Mouse (Mus musculus) stomach, embryonic 16.5 days (tissue): Measurements from ENCODE around the gene Acoxl. TPM values are rescaled to one million over a fixed set of nuclear protein-coding genes. Genes with fewer than 3 reads are reported as not detected.

Experiments
- ATAC-seq: fragments of 200-750 bp; cut with Nextera tagmentation; 2 replicates; pipeline ENCODE4 v1.8.0; 2017; ENCODE audit warnings: moderate number of reproducible peaks, moderate TSS enrichment; ENCODE audit not compliant: insufficient read depth, low FRiP score
- H3K27ac ChIP-seq: fragments of 300-500 bp; sonication (generic); 2 replicates; pipeline ENCODE4 v1.5.1; 2014; ENCODE audit warnings: low read length
- H3K27me3 ChIP-seq: fragments of 300-500 bp; sonication (generic); 2 replicates; pipeline ENCODE4 v1.6.1; 2014; ENCODE audit warnings: low read length, control low read depth, mixed read lengths; ENCODE audit not compliant: control insufficient read depth, insufficient read depth
- H3K36me3 ChIP-seq: fragments of 300-500 bp; sonication (generic); 2 replicates; pipeline ENCODE4 v1.6.1; 2014; ENCODE audit warnings: low read length; ENCODE audit not compliant: control insufficient read depth, insufficient read depth
- H3K4me1 ChIP-seq: fragments of 300-500 bp; sonication (generic); 2 replicates; pipeline ENCODE4 v1.6.1; 2014; ENCODE audit warnings: low read length, control low read depth, mixed read lengths; ENCODE audit not compliant: control insufficient read depth, insufficient read depth
- H3K4me2 ChIP-seq: fragments of 300-500 bp; sonication (generic); 2 replicates; pipeline ENCODE4 v1.6.1; 2014; ENCODE audit warnings: low read depth, low read length, mixed read lengths
- H3K4me3 ChIP-seq: fragments of 300-500 bp; sonication (generic); replicated peaks from 2 replicates; pipeline ENCODE4 v1.5.1; 2014; ENCODE audit warnings: mild to moderate bottlenecking, low read length
- H3K9ac ChIP-seq: fragments of 300-500 bp; sonication (generic); 2 replicates; pipeline ENCODE4 v1.6.1; 2014; ENCODE audit warnings: low read length
- H3K9me3 ChIP-seq: fragments of 300-500 bp; sonication (generic); replicated peaks from 2 replicates; pipeline ENCODE4 v1.6.1; 2016; ENCODE audit warnings: low read length, control low read depth; ENCODE audit not compliant: control insufficient read depth
- whole genome bisulfite sequencing: fragments of 180-500 bp; shearing (Covaris S2); extraction: QIAGEN DNeasy Blood & Tissue Kit; methylation state at CpG from one replicate; pipeline ENCODE4 v1.1.7; 2014; 5-methylcytosine and 5-hydroxymethylcytosine counted together
- polyA plus RNA-seq: library from polyadenylated mRNA; unstranded; fragments of >200 nt; fragmentation: Nextera tagmentation; extraction: Ambion mirVana; gene quantifications from 2 replicates; pipeline ENCODE4 v1.2.1, GENCODE M21; 2015

The Acoxl gene
- polyA plus RNA-seq, result 0.04 and 0.09 TPM in 2 replicates

DNA sequence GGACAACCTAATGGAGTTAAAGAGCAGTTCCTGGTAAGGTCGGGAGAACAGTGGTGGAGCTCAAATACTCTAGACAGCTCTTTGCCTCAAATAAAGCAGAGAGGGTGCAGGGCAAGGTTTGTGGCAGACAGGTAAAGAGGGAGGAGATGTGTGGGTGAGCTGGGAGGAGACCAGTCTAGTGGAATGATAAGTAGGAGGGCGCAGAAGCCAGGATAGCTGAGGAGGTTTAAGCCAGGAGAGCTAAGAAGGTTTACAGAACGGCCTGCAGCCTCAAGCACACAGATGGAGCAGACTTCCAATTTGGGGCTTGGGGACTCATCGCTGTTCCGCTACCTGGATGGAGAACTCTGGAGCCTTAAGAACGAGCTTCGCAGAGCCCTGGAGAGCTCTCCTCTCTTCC, at the start of gene Acoxl:
Gene Acoxl (plus strand): TSS at position 301 of the 400 bp plus-strand sequence.
- Histone ChIP-seq H3K4me2 (no peak within 1 kb of the TSS), H3K9me3 (no peaks in the 10 kb centered on the region), H3K9ac (no peak within 1 kb of the TSS), H3K27ac (no peak within 1 kb of the TSS), H3K4me3 (no peak within 1 kb of the TSS), H3K4me1 (no peaks in the 10 kb centered on the region), H3K36me3 (no peaks in the 10 kb centered on the region), H3K27me3 (peaks cover 14% of the 10 kb centered on the region; the same call in 1 of the 2 replicates)
- WGBS, result 62% methylated on average over 7 of the region's 7 CpGs
- ATAC-seq, result no peak

DNA sequence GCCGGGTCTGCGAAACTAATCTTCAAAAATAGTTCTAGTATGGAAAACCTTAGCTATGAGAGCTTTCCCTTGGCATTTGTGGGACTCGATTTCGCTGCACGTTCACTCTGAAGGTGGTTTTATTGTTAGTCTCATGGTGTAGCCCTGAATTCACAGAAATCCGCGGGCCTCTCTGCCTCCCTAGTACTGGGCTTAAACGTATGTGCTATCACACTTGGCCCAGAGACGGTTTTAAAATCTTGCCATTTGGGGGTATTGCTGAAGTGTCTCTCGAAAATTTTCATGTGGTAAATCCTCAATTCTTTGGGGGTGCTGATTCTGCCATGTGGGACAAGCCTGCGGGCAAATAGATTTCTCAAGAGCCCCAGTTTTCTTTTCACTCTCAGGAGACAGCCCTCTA, 49.5 kb upstream of the Acoxl start:
- Histone ChIP-seq H3K4me2 (peak overlapping the region; percentile 58), H3K4me3 (peak overlapping the region; percentile 86), H3K27me3 (no peaks in the 10 kb centered on the region), H3K27ac (0 out of 2 replicates have a peak overlapping the region, but pooled peaks have one; percentile 50), H3K36me3 (no peaks in the 10 kb centered on the region), H3K4me1 (peaks cover 6% of the 10 kb centered on the region; the same call in 1 of the 2 replicates), H3K9me3 (no peaks in the 10 kb centered on the region), H3K9ac (peak overlapping the region; percentile 87)
- 4% methylated on average over 11 of the region's 11 CpGs for WGBS
- no peak for ATAC-seq

DNA sequence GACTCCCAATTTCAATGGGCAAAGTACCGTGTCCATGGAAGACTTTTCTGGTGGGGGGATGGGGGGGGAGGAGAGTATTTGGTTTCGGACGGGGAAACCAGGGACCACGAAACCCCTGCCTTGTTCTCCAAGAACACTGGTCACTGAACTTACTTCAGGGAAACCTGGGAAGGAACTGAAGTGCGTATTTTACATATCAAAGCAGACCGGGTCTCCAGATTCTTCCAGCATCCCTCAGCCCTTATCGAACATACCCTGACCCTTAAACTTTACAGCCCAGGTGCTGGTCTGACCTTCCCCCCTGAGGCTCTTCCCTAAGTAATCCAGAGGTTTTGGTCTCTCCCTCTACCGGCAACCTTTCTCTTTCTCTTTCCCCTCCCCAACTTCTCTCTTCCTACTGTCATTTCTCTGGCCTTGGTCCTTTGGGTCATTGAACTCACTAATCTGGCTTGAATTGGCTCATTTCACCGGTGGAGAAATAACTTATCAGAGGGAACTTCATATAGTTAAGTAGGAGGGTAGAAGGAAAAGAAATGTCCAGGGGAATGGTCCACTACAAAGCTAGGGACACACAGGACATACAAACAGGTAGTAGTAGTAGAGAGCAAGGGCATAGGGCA, 48.9 kb upstream of the Acoxl start:
- WGBS, result 29% methylated on average over 9 of the region's 9 CpGs
- H3K9ac ChIP-seq, result peak overlapping the region; percentile 87
- no peaks in the 10 kb centered on the region for H3K9me3 ChIP-seq
- no peak overlapping the region for H3K4me3 ChIP-seq
- no peak overlapping the region for H3K27ac ChIP-seq
- H3K4me1 ChIP-seq, result peaks cover 6% of the 10 kb centered on the region; the same call in 1 of the 2 replicates
- no peaks in the 10 kb centered on the region for H3K36me3 ChIP-seq
- ATAC-seq, result no peak
- peak overlapping the region; percentile 58 for H3K4me2 ChIP-seq
- H3K27me3 ChIP-seq, result no peaks in the 10 kb centered on the region

DNA sequence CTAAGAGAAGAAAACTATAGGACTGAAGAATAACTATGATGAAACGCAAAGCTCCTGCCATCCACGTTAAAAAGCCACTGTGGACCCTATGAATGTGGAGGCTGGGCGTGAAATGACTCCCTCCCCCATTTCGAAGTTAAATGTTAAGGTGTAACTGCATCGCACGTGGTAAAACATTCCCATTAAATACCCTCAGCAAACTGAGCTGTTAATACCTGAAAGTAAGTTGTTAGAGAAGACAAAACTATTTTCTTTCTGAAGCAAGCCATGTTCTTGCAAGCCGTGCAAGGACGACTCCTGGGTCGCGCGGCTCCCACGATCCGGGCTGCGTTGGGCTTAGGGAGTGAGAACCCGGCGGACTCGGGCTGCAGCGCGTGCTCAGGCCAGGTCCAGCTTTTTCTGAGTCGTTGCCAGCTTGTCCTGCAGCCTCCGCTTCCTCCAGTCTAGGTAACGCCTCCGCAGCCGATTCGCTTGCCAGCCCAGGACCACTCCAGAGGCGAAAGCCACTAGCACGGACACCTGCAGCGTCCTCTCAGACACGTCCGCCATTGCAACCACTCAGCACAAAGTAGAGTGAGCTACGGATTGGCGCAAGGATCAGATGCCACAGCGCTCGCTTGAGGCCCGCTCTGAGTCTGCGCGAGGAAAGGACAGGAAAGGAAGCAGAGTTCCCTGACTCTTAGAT, 46.6 kb upstream of the Acoxl start, which contains the start of gene Mtln:
Gene Mtln (minus strand): TSS at position 570 of the 685 bp plus-strand sequence.
- ATAC-seq, result peak; percentile 94

DNA sequence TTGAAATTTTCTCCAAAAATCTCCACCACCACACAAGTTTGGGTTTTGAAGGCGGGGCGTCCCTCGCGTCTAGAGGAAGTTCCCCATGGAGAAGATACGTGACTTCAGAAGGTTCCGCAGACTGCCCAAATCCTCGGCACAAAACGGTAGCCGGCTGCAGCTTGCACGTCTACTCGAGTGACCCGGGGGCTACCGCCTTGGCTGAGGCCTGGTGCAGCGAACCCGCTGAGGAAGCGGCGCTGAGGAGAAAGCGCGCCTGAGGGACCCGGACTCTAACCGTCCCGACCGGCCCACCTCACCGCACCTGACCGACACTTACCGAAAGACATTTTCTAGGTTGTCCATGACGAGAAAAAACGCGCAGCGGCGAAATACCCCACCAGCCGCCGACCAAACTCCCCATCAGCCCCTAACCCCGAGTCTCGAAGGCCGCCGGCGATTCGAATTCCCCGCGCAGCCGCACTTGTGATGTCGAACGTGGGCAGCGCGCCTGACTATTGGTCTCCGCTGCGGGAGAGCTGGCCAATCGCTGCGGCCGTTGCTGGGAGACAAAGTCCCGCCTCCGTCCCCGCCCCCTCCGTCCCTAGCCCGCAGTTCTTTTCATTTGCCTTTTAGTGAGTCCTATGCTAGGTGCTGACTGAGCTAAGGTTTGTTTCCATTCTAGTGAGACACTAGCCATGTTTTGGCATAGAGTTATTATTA, 7.1 kb upstream of the Acoxl start, which contains the start of gene Bub1:
Gene Bub1 (minus strand): TSS at position 465 of the 702 bp plus-strand sequence.
- Histone ChIP-seq H3K4me1 (peaks cover 5% of the 10 kb centered on the region; the same call in 1 of the 2 replicates), H3K9me3 (no peaks in the 10 kb centered on the region), H3K4me2 (peak within 1 kb of the TSS; percentile 59), H3K4me3 (peak within 1 kb of the TSS; percentile 55), H3K27me3 (no peaks in the 10 kb centered on the region), H3K36me3 (no peaks in the 10 kb centered on the region), H3K27ac (no peak within 1 kb of the TSS), H3K9ac (peak within 1 kb of the TSS; percentile 70)
- WGBS, result under 1% methylated on average over 56 of the region's 56 CpGs
- peak; percentile 99 for ATAC-seq

More for the DNA sequence above, 46.6 kb upstream of the Acoxl start, which contains the start of gene Mtln:
- H3K27me3 ChIP-seq, result no peaks in the 10 kb centered on the region
- H3K4me2 ChIP-seq, result peak within 1 kb of the TSS; percentile 56
- H3K9me3 ChIP-seq, result no peaks in the 10 kb centered on the region
- peaks cover 6% of the 10 kb centered on the region; the same call in 1 of the 2 replicates for H3K4me1 ChIP-seq
- 1% methylated on average over 37 of the region's 37 CpGs for WGBS
- H3K27ac ChIP-seq, result peak within 1 kb of the TSS; percentile 85
- no peaks in the 10 kb centered on the region for H3K36me3 ChIP-seq
- peak within 1 kb of the TSS; percentile 85 for H3K4me3 ChIP-seq
- H3K9ac ChIP-seq, result peak within 1 kb of the TSS; percentile 90

DNA sequence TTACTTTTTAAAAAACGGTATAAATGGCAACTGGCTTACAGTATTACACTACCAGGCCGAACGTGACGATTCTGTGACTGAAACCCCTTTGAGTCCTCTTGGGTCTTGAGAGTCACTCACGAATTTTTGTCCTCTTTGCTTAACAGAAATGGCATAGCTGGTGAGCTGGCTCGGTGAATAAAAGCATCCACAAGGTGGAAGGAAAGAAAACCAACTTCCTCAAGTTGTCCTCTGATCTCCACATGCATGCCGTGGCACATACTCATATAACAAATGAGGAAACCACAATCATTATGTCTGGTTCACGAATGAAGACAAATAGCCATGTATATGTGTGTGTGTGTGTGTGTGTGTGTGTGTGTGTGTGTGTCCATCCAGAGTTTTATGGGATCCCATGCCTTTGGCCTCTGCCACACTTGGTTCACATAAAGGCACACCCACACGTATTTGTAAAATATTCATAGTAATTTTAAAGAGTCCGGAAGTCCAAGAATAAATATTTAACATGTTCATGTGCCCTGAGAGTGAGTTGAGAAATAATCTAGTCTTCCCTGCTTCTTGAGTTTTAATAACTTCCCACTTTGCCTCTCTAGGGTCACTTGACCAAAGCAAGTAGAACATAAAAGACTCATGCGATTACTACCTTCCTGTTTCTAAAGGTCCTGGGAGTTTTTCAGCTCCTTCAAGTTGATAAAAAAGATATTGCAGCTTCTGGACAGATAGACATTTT, 6.4 kb upstream of the Acoxl start:
- Histone ChIP-seq H3K9me3 (no peaks in the 10 kb centered on the region), H3K9ac (peak overlapping the region; percentile 45), H3K36me3 (no peaks in the 10 kb centered on the region), H3K4me3 (peak overlapping the region; percentile 55), H3K4me2 (peak overlapping the region; percentile 59), H3K4me1 (peaks cover 5% of the 10 kb centered on the region; the same call in 1 of the 2 replicates), H3K27me3 (no peaks in the 10 kb centered on the region), H3K27ac (no peak overlapping the region)
- ATAC-seq, result no peak
- WGBS, result 36% methylated on average over 11 of the region's 11 CpGs

DNA sequence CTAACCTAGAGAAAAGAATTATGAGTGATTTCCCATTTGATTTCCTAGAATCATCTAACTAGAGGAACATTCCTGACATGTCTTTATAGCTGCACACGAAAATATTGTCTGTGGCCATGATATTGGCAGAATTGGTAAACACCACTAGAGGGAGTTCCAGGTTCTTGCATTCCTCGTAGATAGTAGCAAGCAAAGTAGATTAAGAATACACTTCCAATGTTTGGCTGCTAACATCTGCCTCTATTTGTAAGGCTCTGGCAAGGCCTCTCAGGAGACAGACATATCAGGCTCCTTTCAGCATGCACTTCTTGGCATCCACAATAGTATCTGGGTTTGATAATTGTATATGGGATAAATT, 5.9 kb upstream of the Acoxl start:
- no peak overlapping the region for H3K9ac ChIP-seq
- no peaks in the 10 kb centered on the region for H3K36me3 ChIP-seq
- H3K4me2 ChIP-seq, result no peak overlapping the region
- no peak overlapping the region for H3K27ac ChIP-seq
- H3K9me3 ChIP-seq, result no peaks in the 10 kb centered on the region
- 15% methylated on average over 2 of the region's 2 CpGs for WGBS
- no peak for ATAC-seq
- H3K27me3 ChIP-seq, result 0 out of 2 replicates have a peak, but pooled peaks cover under 1% of the 10 kb centered on the region
- no peak overlapping the region for H3K4me3 ChIP-seq
- peaks cover 5% of the 10 kb centered on the region; the same call in 1 of the 2 replicates for H3K4me1 ChIP-seq

DNA sequence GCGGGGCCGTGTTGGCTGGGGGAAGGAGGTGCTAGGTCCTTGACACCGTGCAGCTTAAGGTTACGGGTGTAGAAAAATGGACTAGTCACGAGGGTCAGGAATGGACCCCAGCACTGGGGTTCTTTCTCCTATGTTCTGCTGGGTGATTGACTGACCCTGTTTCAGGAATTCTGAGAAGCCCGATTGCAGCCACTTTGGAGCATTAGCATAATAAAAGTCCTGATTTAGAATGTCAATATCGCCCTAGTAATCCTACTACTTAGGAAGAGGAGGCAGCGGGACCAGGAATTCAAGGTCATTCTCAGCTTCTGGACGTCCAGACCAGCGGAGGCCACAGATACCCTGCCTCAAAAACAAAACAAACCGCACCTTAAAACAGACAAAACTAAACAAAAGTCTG, 749 bp downstream of the Acoxl start:
- no peak overlapping the region for H3K9ac ChIP-seq
- no peak overlapping the region for H3K4me2 ChIP-seq
- no peaks in the 10 kb centered on the region for H3K4me1 ChIP-seq
- peaks cover 14% of the 10 kb centered on the region; the same call in 1 of the 2 replicates for H3K27me3 ChIP-seq
- ATAC-seq, result no peak
- no peaks in the 10 kb centered on the region for H3K36me3 ChIP-seq
- H3K4me3 ChIP-seq, result no peak overlapping the region
- H3K27ac ChIP-seq, result no peak overlapping the region
- WGBS, result 16% methylated on average over 11 of the region's 11 CpGs
- H3K9me3 ChIP-seq, result no peaks in the 10 kb centered on the region
